Mouse (Mus musculus) testis, postnatal 14 days (tissue): Measurements from ENCODE around the gene Dennd1b.

Source experiments
- DNase-seq: peaks from one replicate; pipeline ENCODE4 v3.0.0; 2021; ENCODE audit warnings: low spot score

Dennd1b gene

GRCm38 (mm10) chr1:138963161-138963867 is at the start of gene Dennd1b:
Gene Dennd1b, plus strand, starts transcription at chr1:138963435.
- DNase-seq = peak; percentile 77

DNA sequence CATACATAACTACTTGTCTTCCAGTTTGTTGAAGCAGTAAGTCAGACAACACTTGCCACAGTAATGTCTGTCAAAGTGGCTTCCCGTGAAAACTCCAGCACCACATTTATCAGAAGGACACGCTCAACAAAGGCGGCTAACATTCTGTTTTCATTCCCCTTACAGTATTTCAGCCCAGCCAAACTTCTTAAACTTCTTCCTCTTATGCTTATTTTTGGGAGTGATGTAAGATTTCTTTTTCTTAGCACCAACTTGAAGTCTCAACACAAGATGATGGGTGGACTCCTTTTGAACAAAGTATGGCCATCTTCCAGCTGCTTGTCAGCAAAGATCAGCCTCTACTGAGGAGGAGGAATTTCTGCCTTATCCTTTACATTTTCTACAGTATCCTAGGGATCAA is 47.6 kb upstream of the Dennd1b start:
- no peak for DNase-seq

- DNase-seq = no peak
Measured at GRCm38 (mm10) chr1:138919601-138920000, 43.6 kb upstream of the Dennd1b start.

DNA sequence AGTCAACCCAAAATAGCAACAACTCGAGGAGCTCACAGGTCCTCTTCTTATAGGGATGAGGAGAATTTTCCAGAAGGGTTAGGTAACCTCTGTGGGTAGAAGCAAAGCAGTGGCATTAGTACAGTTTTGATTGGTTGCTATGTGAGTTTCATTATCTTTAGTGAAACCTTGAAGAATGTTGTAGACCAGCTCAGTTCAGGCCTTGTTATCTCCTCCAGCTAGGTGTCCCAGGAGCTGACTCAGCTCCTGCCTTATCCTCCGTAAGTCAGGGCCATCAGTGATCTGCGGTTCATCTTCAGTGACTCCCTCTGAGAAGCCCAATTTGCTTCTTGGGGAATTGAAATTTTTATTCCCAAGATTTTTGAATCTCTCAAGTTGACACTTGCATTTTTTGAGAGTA is 43.2 kb upstream of the Dennd1b start:
- DNase-seq = no peak

GRCm38 (mm10) chr1:138920799-138921198 is 42.4 kb upstream of the Dennd1b start:
- DNase-seq = no peak

GRCm38 (mm10) chr1:138922886-138923285 is 40.3 kb upstream of the Dennd1b start:
- DNase-seq = no peak

DNA sequence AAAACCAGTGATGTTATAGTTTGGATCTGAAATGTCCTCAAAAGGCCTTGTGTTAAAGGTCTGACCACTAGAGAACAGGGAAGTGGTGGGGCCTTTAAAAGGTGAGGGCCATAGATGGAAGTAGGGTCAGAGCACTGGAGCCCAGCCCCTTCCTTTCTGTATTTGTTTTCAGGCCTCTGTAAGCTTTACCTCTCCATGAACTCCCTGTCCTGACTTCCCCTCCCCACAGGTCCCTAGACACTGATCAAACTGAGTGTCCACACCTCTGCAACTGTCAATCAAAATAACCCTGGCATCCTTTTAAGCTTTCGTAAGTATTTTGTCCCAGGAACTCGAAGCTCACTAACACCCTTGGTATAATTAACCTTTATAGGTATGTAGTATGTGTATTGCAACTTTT is 39.0 kb upstream of the Dennd1b start:
- no peak for DNase-seq

DNA sequence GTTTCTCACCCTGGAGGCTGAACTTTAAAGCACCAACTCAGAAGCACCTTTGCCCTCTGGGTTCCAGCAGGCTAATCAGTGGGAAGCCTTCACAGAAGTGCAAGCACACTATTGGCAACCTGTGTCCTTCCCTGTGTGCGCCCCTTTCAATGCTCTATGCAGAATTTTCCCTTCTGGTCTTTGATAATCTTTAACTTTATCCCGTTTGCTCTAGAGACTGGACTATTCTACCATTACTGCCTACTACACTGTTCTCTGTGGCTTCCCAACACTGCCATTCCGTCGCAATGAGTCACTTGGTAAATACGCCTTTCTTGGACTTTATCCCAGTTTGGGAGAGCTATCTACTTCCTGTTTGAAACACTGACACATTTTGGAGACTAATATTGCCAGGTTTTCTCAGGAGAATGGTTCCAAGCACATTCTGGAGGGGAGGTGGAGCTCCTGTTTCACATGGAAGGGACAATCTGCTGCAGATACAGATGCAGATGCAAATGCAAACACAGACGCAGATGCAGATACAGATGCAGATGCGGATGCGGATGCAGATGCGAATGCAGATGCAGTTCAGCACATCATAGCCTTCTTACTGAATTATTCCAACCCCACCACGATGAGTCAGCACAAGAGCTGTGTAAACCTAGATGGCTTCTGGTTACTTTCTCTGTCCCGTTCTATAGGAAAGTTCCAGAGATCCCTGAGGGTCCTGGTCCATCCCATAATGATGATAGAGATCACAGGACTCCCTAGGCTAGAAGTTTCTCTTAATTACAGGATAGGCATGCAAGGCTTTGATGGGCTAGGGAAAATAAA is 34.4 kb upstream of the Dennd1b start:
- peak; percentile 43 for DNase-seq

GRCm38 (mm10) chr1:138929985-138930384 is 33.2 kb upstream of the Dennd1b start:
- no peak for DNase-seq

- DNase-seq = no peak
Measured at GRCm38 (mm10) chr1:138930856-138931255, 32.4 kb upstream of the Dennd1b start.

DNA sequence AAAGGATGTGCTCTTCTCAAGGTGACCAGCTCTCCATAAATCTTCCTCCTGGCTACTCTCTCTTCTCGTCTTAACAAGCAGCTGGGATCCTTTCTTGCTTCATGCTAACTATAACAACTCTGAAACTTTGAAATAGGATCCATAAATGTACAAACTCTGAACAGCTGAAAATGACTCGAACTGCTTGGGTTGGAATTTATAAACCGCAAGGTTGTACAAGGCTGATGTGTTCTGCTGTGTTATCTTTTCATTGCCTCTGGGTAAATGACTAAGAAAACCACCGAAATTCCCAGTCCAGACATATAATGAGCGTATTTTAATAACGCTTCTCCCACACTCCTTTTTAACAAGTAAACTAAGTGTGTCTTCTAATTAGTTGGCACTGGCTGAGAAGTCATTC is 27.1 kb upstream of the Dennd1b start:
- no peak for DNase-seq

- DNase-seq = no peak
Measured at GRCm38 (mm10) chr1:138937686-138938370, 25.4 kb upstream of the Dennd1b start.

GRCm38 (mm10) chr1:138939579-138940139 is 23.6 kb upstream of the Dennd1b start:
- no peak for DNase-seq

- no peak for DNase-seq
Measured at GRCm38 (mm10) chr1:138940407-138940806, 22.8 kb upstream of the Dennd1b start.

DNA sequence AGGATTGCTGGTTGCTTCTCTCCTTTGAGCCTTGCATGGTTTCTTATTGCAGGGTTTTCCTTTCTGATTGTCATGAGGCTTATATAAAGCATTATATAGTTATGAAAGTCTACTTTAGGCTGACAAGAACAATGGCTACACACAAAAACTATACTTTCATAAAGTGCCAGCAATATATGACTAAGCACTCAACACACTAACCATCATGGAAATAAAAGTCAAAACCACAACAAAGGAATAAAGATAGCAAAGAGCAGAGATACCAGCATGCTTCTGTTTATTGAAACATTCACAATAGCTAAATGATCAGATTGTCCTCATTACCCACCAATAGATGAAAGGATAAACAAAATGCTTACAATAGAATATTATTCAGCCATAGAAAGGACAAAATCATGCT is 11.1 kb upstream of the Dennd1b start:
- no peak for DNase-seq

DNA sequence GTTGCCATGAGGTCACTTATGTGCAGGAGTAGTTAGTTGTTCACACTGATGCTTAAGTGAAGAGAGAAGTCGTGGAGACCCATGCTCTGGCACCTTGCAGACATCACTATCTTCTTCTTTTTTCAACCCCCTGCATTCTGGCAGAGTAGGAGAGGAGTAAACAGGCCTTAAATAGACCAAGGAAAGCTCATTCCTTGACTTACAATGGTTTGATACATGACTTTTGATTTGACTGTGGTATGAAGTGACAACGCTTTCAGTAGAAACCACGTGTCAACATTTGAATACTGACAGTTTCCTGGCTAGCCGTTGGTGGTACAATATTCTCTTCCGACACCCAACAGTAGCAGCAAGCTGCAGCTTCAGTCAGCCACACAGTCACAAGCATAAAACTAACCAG is 8.3 kb upstream of the Dennd1b start:
- no peak for DNase-seq

- DNase-seq = no peak
Measured at GRCm38 (mm10) chr1:138955455-138955854, 7.8 kb upstream of the Dennd1b start.

DNA sequence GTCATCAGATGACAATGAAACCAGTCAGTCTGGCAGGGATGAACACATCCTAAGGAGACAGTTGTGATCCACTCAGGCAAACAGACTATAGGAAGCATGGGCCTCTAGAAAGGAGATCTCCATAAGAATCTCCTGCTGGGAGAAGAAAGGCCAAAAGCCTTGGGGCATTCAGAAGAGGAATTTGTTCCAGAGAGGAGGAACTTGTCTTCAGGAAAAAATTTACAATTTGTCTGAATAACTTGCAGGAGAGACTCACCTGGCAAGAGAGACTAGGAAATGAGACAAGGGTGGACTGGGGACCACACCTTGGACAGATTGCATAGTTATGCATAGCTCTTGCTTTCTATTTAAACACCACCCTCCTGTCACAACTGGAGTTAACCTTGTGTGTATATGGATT is 6.7 kb upstream of the Dennd1b start:
- no peak for DNase-seq

GRCm38 (mm10) chr1:138957111-138957510 is 6.1 kb upstream of the Dennd1b start:
- no peak for DNase-seq

DNA sequence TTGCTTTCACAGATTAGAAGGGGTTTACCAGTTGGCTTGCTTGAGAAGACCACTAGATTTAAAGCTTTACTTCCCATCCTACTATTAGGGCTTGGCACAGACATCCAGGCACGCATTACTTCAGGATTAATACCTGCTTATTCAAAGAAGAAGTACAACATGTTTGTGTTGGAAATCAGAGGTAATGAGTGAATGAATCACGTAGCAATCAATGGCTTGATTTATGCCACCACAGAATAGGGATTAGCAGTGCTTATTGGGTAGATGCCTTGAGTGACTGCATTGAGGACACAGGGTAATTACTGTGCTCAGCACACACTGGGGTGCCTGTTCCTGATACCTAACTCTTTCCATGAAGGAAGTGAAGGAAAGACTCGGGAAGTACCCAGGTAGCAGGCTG is 4.4 kb upstream of the Dennd1b start:
- no peak for DNase-seq

- DNase-seq = no peak
Measured at GRCm38 (mm10) chr1:138959903-138960483, 3.2 kb upstream of the Dennd1b start.
